Mouse (Mus musculus) liver, adult 2 months (tissue): ENCODE data around the gene Rce1.

Experiments used
- CTCF ChIP-seq: fragments of 200-500 bp; IDR thresholded peaks from 2 replicates; pipeline ENCODE4 v1.5.1; 2011; ENCODE audit warnings: low read depth, low read length, control low read depth
- POLR2A ChIP-seq: fragments of 200-500 bp; IDR thresholded peaks from 2 replicates; pipeline ENCODE4 v1.6.1; 2011; ENCODE audit warnings: low read length, control low read depth; ENCODE audit not compliant: insufficient read depth; ENCODE audit errors: extremely low read depth

GRCm38 (mm10) chr19:4622780-4623179 is 2.7 kb downstream of the Rce1 start:
- no peak for TF ChIP-seq CTCF
- TF ChIP-seq POLR2A: no peak
